Mouse (Mus musculus) testis, postnatal 10 days (tissue): Measurements from ENCODE around the gene Gm20807.
"Not testable (repeated sequence)": the region's sequence is repeated elsewhere in the genome, so short reads cannot be mapped to it uniquely, and the experiment has no call there.

Experiments used
- DNase-seq: peaks from one replicate; pipeline ENCODE4 v3.0.0; 2021; ENCODE audit warnings: low spot score

The Gm20807 gene

DNA sequence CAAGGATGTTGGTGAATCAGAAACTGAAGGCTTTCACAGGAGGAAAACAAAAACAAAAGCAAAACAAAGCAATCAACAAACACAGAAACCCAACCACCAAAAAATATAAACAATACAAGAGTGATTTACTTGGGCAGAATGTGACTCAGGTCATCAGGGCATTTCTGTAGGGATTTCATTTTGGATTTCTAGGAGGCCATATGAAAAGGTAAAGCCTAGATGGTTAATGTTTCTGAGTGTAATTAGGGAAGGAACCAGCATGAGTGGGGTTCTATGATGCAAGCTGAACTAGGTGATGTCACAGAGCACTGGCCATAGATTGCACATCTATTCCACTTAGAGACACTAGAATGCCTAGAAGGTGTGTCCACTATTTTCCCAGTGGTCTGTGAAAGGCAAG lies at the start of gene Gm20807:
Gene Gm20807, plus strand, starts transcription at position 301 of the 400 bp plus-strand sequence.
- DNase-seq = not testable (repeated sequence)
